Mouse (Mus musculus): ENCODE measurements at regions not wholly inside any gene's neighbourhood (a gene's known extent, or its start where the extent isn't known, plus 50 kb on each side); places are given as distances from the start of the nearest gene placed in this dataset.
A peak's percentile ranks its signal among the peaks of the same experiment; 100 is the strongest.

DNA sequence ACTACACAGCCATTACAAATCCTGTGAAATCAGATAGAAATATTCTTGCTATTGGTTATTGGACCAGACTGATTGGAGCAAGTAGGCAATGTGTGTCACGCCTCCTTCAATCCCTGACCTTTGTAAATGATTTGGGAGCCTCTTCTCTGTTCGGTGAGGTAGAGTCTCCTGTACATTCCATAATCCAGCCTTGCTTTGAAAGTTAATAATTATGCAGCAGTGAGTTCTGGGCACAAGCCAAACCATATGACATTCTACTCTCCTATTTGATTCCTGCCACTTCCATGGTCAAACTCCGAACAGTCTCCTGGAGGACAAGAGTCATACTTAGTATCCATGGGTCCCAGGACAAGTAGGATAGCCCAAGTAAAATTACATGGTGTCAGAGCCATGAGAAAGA is 158.4 kb upstream of the Cpeb2 start:
- WGBS: 84% methylated on average over 3 of the region's 3 CpGs
- H3K4me3 ChIP-seq: no peak overlapping the region
- H3K4me2 ChIP-seq (replicated peaks): no peak overlapping the region
- no peaks in the 10 kb centered on the region for H3K9me3 ChIP-seq
- H3K27me3 ChIP-seq: no peaks in the 10 kb centered on the region
- no peak overlapping the region for H3K9ac ChIP-seq
- no peaks in the 10 kb centered on the region for H3K4me1 ChIP-seq
- H3K27ac ChIP-seq: no peak overlapping the region
- H3K36me3 ChIP-seq: no peaks in the 10 kb centered on the region
- no peak for ATAC-seq (ENCODE audit: insufficient number of reproducible peaks, insufficient read depth, low FRiP score, low TSS enrichment)

DNA sequence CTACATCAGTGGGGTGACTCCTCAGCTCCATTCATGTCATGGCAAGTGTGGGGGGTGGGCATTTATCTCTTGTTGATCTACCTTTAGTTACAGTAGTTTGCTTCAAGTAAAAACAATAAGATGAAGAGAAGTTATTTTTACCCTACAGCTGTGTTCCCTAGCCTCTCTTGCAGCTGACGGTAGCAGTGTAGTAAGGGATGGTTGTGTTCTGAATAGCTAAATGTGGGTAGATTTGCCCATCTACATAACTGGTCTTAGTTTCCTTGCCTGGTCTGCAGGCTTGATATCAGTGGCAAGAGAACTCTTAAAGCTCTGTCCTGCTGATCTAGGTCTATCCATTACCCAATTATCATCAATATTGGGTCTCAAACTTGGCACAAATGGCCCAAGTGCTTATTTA is 152.7 kb upstream of the Cpeb2 start:
- no peaks in the 10 kb centered on the region for H3K27me3 ChIP-seq
- no peak overlapping the region for H3K4me2 ChIP-seq (replicated peaks)
- no peaks in the 10 kb centered on the region for H3K36me3 ChIP-seq
- H3K27ac ChIP-seq: no peak overlapping the region
- H3K9ac ChIP-seq: no peak overlapping the region
- H3K4me1 ChIP-seq: no peaks in the 10 kb centered on the region
- H3K4me3 ChIP-seq: no peak overlapping the region
- 70% methylated on average over 1 of the region's 1 CpGs for WGBS
- H3K9me3 ChIP-seq: no peaks in the 10 kb centered on the region
- no peak for ATAC-seq (ENCODE audit: insufficient number of reproducible peaks, insufficient read depth, low FRiP score, low TSS enrichment)

- Histone ChIP-seq H3K9ac (no peak overlapping the region), H3K4me3 (no peak overlapping the region), H3K27ac (no peak overlapping the region), H3K4me2 (replicated peaks) (no peak overlapping the region), H3K9me3 (no peaks in the 10 kb centered on the region), H3K4me1 (no peaks in the 10 kb centered on the region), H3K27me3 (no peaks in the 10 kb centered on the region), H3K36me3 (no peaks in the 10 kb centered on the region)
- ATAC-seq (ENCODE audit: insufficient number of reproducible peaks, insufficient read depth, low FRiP score, low TSS enrichment): no peak
- 63% methylated on average over 11 of the region's 11 CpGs for WGBS
These were observed 151.1 kb upstream of the Cpeb2 start for GRCm38 (mm10) chr5:43081561-43082534.

- Histone ChIP-seq H3K36me3 (no peaks in the 10 kb centered on the region), H3K27me3 (no peaks in the 10 kb centered on the region), H3K9me3 (no peaks in the 10 kb centered on the region), H3K9ac (no peak overlapping the region), H3K4me2 (replicated peaks) (no peak overlapping the region), H3K4me1 (no peaks in the 10 kb centered on the region), H3K4me3 (no peak overlapping the region), H3K27ac (no peak overlapping the region)
- WGBS: 80% methylated on average over 2 of the region's 2 CpGs
- ATAC-seq (ENCODE audit: insufficient number of reproducible peaks, insufficient read depth, low FRiP score, low TSS enrichment): no peak
These were observed 145.9 kb upstream of the Cpeb2 start for GRCm38 (mm10) chr5:43087077-43087476.

DNA sequence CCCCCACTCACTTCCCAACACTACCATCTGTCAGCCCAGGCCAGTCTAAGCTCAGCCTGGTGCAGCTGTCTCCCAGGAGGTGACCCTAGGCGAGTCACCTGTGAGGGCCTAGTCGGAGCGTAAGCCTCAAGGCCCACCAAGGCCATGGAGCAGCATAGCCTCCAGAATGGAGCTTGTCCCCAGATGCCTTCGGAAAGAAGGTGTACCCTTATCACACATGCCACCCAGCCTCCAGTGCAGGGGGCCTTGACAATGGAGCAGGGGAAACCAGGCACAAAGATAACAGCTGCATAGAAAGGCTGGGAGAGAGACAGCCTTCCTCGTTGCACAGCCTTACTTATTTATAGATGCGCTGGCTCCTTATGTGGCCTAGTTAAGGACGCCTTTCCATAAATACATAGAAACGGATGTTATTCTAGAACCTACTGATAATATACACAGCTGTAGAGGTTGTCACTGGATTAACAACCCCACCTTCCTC is 145.0 kb upstream of the Cpeb2 start:
- H3K4me2 ChIP-seq (replicated peaks): no peak overlapping the region
- no peak overlapping the region for H3K9ac ChIP-seq
- ATAC-seq (ENCODE audit: insufficient number of reproducible peaks, insufficient read depth, low FRiP score, low TSS enrichment): 0 out of 2 replicates have a peak, but pooled peaks have one; percentile 47
- H3K36me3 ChIP-seq: no peaks in the 10 kb centered on the region
- no peaks in the 10 kb centered on the region for H3K4me1 ChIP-seq
- H3K27ac ChIP-seq: no peak overlapping the region
- no peaks in the 10 kb centered on the region for H3K27me3 ChIP-seq
- WGBS: 69% methylated on average over 8 of the region's 8 CpGs
- no peak overlapping the region for H3K4me3 ChIP-seq
- no peaks in the 10 kb centered on the region for H3K9me3 ChIP-seq

DNA sequence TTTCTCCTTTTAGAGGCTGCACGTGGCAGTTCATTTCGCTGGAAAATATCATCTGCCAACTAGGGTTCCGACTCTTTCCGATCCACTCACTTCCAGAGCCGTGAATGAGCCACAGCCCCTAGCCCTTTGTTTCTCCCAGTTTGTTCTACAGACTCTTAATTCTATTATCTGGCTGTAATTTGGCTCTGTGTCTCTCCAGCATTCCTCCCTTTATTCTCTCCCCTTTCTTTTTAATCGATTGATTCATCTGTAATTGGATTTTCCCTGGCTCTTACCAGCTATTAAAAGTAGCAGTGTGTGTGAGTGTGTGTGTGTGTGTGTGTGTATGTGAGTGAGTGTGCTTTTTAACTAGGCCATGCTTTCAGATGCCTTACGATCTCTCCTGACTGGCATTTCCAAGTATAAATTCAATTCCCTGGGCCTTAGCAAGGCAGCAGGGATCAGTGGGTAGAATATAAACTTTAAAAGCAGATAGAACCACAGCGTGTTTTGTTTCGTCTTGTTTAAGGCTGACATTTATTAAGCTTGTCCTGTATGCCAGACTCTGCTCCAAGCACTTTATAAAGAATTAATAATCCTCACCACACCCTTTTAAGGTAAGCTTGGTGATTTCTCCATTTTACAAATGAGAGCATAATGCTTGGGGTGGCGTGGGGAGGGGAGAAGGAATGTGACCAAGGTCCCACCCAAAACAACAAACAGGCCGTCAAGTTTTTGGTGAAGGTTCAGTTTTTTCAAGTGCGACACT is 144.1 kb upstream of the Cpeb2 start:
- Histone ChIP-seq H3K4me1 (no peaks in the 10 kb centered on the region), H3K36me3 (no peaks in the 10 kb centered on the region), H3K27ac (no peak overlapping the region), H3K4me2 (replicated peaks) (no peak overlapping the region), H3K9me3 (no peaks in the 10 kb centered on the region), H3K9ac (no peak overlapping the region), H3K4me3 (no peak overlapping the region), H3K27me3 (no peaks in the 10 kb centered on the region)
- ATAC-seq (ENCODE audit: insufficient number of reproducible peaks, insufficient read depth, low FRiP score, low TSS enrichment): no peak
- 55% methylated on average over 12 of the region's 12 CpGs for WGBS

- ATAC-seq (ENCODE audit: insufficient number of reproducible peaks, insufficient read depth, low FRiP score, low TSS enrichment): no peak
- no peak overlapping the region for H3K4me2 ChIP-seq (replicated peaks)
- H3K27me3 ChIP-seq: no peaks in the 10 kb centered on the region
- H3K9ac ChIP-seq: no peak overlapping the region
- H3K4me3 ChIP-seq: no peak overlapping the region
- WGBS: 61% methylated on average over 2 of the region's 2 CpGs
- H3K4me1 ChIP-seq: peaks cover 3% of the 10 kb centered on the region; the same call in 1 of the 2 replicates
- H3K9me3 ChIP-seq: no peaks in the 10 kb centered on the region
- no peaks in the 10 kb centered on the region for H3K36me3 ChIP-seq
- H3K27ac ChIP-seq: no peak overlapping the region
These were observed 143.5 kb upstream of the Cpeb2 start for GRCm38 (mm10) chr5:43089475-43089874.

GRCm38 (mm10) chr5:43089941-43090340 is 143.0 kb upstream of the Cpeb2 start:
- Histone ChIP-seq H3K4me2 (replicated peaks) (no peak overlapping the region), H3K27ac (no peak overlapping the region), H3K9ac (no peak overlapping the region), H3K4me1 (peaks cover 6% of the 10 kb centered on the region; the same call in 1 of the 2 replicates), H3K9me3 (no peaks in the 10 kb centered on the region), H3K27me3 (no peaks in the 10 kb centered on the region), H3K4me3 (no peak overlapping the region), H3K36me3 (no peaks in the 10 kb centered on the region)
- no peak for ATAC-seq (ENCODE audit: insufficient number of reproducible peaks, insufficient read depth, low FRiP score, low TSS enrichment)
- 81% methylated on average over 1 of the region's 1 CpGs for WGBS

DNA sequence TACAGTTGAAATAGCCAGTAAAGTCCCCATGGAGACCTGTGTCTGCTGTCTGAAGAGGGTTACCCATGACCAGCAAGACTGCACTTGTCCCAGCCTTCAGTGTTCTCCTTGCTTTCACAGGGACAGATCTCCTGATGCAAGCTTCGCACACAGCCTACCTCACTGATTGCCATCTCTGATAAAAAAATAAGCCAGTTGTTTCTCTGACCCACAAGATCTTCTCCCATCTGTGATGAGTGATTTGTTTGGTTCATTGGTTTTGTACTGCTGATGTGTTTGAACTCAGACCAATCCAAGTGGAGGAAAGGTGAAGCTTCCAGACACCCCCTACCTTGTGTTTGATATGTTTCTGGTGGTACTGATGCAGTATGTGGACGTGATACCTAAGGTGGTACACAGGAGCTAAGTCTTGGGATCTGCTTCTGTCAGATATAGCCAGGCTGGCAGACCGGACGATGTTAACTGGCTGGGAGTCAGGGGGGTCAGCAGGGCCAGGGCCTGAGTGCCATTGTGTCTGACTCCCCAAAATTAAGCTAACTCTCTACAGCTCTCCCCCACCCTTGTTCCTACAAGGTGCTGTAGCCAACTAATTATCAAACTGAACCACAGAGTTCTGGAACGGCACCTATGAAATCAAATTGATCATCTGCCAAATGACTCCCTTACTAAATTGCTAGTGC is 139.2 kb upstream of the Cpeb2 start:
- Histone ChIP-seq H3K4me1 (peaks cover 6% of the 10 kb centered on the region; the same call in 1 of the 2 replicates), H3K9ac (no peak overlapping the region), H3K9me3 (no peaks in the 10 kb centered on the region), H3K27ac (no peak overlapping the region), H3K27me3 (no peaks in the 10 kb centered on the region), H3K36me3 (no peaks in the 10 kb centered on the region), H3K4me3 (no peak overlapping the region), H3K4me2 (replicated peaks) (no peak overlapping the region)
- 67% methylated on average over 5 of the region's 5 CpGs for WGBS
- ATAC-seq (ENCODE audit: insufficient number of reproducible peaks, insufficient read depth, low FRiP score, low TSS enrichment): no peak

- no peaks in the 10 kb centered on the region for H3K9me3 ChIP-seq
- H3K4me2 ChIP-seq (replicated peaks): no peak overlapping the region
- peaks cover 6% of the 10 kb centered on the region; the same call in 1 of the 2 replicates for H3K4me1 ChIP-seq
- no peaks in the 10 kb centered on the region for H3K36me3 ChIP-seq
- H3K9ac ChIP-seq: no peak overlapping the region
- H3K27ac ChIP-seq: no peak overlapping the region
- no peaks in the 10 kb centered on the region for H3K27me3 ChIP-seq
- no peak overlapping the region for H3K4me3 ChIP-seq
- 14% methylated on average over 7 of the region's 7 CpGs for WGBS
- ATAC-seq (ENCODE audit: insufficient number of reproducible peaks, insufficient read depth, low FRiP score, low TSS enrichment): 0 out of 2 replicates have a peak, but pooled peaks have one; percentile 74
These were observed 138.6 kb upstream of the Cpeb2 start for GRCm38 (mm10) chr5:43094329-43094898.

GRCm38 (mm10) chr5:43102000-43102459 is 130.9 kb upstream of the Cpeb2 start:
- H3K27ac ChIP-seq: no peak overlapping the region
- no peaks in the 10 kb centered on the region for H3K4me1 ChIP-seq
- no peaks in the 10 kb centered on the region for H3K27me3 ChIP-seq
- no peak overlapping the region for H3K4me3 ChIP-seq
- H3K4me2 ChIP-seq (replicated peaks): no peak overlapping the region
- H3K9me3 ChIP-seq: no peaks in the 10 kb centered on the region
- H3K36me3 ChIP-seq: no peaks in the 10 kb centered on the region
- 44% methylated on average over 4 of the region's 4 CpGs for WGBS
- ATAC-seq (ENCODE audit: insufficient number of reproducible peaks, insufficient read depth, low FRiP score, low TSS enrichment): no peak
- H3K9ac ChIP-seq: no peak overlapping the region

Measured in embryonic facial prominence, embryonic 12.5 days (tissue).